Mouse (Mus musculus) limb, embryonic 11.5 days (tissue): Measurements from ENCODE around the gene Sulf2. TPM values are rescaled to one million over a fixed set of nuclear protein-coding genes. Genes with fewer than 3 reads are reported as not detected.

Source experiments
- ATAC-seq: fragments of 200-750 bp; cut with Nextera tagmentation; 2 replicates; pipeline ENCODE4 v1.8.0; 2017; ENCODE audit warnings: low read depth; ENCODE audit not compliant: insufficient number of reproducible peaks, low FRiP score, low TSS enrichment
- DNase-seq: peaks from one replicate; pipeline ENCODE4 v3.0.0-alpha.2; 2015; ENCODE audit warnings: low spot score
- H3K27ac ChIP-seq: fragments of 300-500 bp; sonication (generic); replicated peaks from 2 replicates; pipeline ENCODE4 v1.5.1; 2014; ENCODE audit warnings: low read depth, mild to moderate bottlenecking, low read length
- H3K27me3 ChIP-seq: fragments of 300-500 bp; sonication (generic); 2 replicates; pipeline ENCODE4 v1.6.1; 2014; ENCODE audit warnings: mild to moderate bottlenecking, low read length, mixed read lengths; ENCODE audit not compliant: control insufficient read depth, insufficient read depth
- H3K36me3 ChIP-seq: fragments of 300-500 bp; sonication (generic); 2 replicates; pipeline ENCODE4 v1.6.1; 2014; ENCODE audit warnings: mild to moderate bottlenecking, low read length, moderate library complexity, mixed read lengths; ENCODE audit not compliant: control insufficient read depth, insufficient read depth
- H3K4me1 ChIP-seq: fragments of 300-500 bp; sonication (generic); 2 replicates; pipeline ENCODE4 v1.6.1; 2014; ENCODE audit warnings: low read length, mixed read lengths; ENCODE audit not compliant: control insufficient read depth, insufficient read depth
- H3K4me2 ChIP-seq: fragments of 300-500 bp; sonication (generic); 2 replicates; pipeline ENCODE4 v1.6.1; 2014; ENCODE audit warnings: low read depth, mild to moderate bottlenecking, moderate library complexity; ENCODE audit not compliant: severe bottlenecking
- H3K4me3 ChIP-seq: fragments of 300-500 bp; sonication (generic); 2 replicates; pipeline ENCODE4 v1.5.1; 2014; ENCODE audit warnings: low read depth, low read length
- H3K9ac ChIP-seq: fragments of 300-500 bp; sonication (generic); 2 replicates; pipeline ENCODE4 v1.6.1; 2014; ENCODE audit warnings: mild to moderate bottlenecking, low read length
- H3K9me3 ChIP-seq: fragments of 300-500 bp; sonication (generic); 2 replicates; pipeline ENCODE4 v1.6.1; 2016; ENCODE audit warnings: low read length; ENCODE audit not compliant: control insufficient read depth
- WGBS: fragments of 180-500 bp; shearing (Covaris S2); extraction: QIAGEN DNeasy Blood & Tissue Kit; methylation state at CpG from one replicate; pipeline ENCODE4 v1.1.7; 2014; 5-methylcytosine and 5-hydroxymethylcytosine counted together
- polyA plus RNA-seq: library from polyadenylated mRNA; unstranded; fragments of >200 nt; fragmentation: Nextera tagmentation; extraction: Ambion mirVana; gene quantifications from 2 replicates; pipeline ENCODE4 v1.2.1, GENCODE M21; 2014

The Sulf2 gene
- polyA plus RNA-seq, 1 experiment from 2014 or later, result 193 TPM

DNA sequence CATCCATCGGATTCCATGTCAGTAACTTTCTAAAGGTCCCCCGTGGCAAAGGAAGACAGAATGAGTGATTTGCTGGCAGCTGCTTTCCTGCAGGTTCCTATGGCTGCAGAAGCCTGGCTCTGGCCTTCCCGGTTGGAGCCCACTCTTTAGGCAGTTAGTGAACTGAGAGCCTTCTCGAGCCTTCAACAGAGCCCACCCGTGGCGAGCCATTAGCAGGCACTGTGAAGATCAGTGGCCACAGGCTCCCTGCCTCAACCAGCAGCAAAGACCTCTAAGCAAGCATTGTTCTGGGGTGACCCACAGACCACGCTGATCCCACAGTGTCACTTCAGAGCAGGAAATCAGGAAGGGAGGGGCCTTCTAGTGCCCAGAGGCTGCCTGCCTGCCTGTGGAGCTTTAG lies 13.4 kb upstream of the Sulf2 start:
- no peak for DNase-seq
- H3K4me3 ChIP-seq, result no peak overlapping the region
- peaks cover 22% of the 10 kb centered on the region for H3K4me1 ChIP-seq
- H3K27me3 ChIP-seq, result no peaks in the 10 kb centered on the region; the same call in 1 of the 2 replicates
- no peaks in the 10 kb centered on the region for H3K9me3 ChIP-seq
- H3K9ac ChIP-seq, result no peak overlapping the region
- ATAC-seq, result no peak
- 32% methylated on average over 7 of the region's 7 CpGs for WGBS
- H3K4me2 ChIP-seq, result no peak overlapping the region
- no peaks in the 10 kb centered on the region for H3K36me3 ChIP-seq
- H3K27ac ChIP-seq, result peak overlapping the region; percentile 24; the same call in 1 of the 2 replicates

DNA sequence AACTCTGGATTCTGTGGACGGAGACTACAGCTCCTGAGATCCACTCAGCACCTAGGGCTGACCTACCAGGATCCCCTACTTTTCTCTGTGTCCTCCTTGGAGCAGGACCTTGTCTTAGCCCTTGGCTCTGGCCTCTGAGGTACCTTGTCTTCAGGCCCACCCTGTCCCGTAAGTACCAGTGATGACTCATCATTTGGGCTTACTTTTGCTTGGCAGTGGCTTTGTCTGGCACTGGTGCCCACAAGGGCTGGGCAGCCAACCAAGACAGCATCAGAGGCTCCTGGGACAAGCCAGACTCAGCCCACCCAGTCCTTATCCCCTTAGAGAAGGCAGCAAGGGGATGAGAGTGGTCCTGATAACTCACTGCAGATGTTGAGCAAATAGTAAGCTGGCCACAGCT lies 11.9 kb upstream of the Sulf2 start:
- no peak overlapping the region for H3K4me3 ChIP-seq
- no peak overlapping the region for H3K9ac ChIP-seq
- H3K27ac ChIP-seq, result no peak overlapping the region
- no peak overlapping the region for H3K4me2 ChIP-seq
- no peaks in the 10 kb centered on the region for H3K36me3 ChIP-seq
- WGBS, result 84% methylated on average over 2 of the region's 2 CpGs
- ATAC-seq, result no peak
- H3K9me3 ChIP-seq, result no peaks in the 10 kb centered on the region
- no peak for DNase-seq
- H3K4me1 ChIP-seq, result peaks cover 22% of the 10 kb centered on the region
- H3K27me3 ChIP-seq, result no peaks in the 10 kb centered on the region; the same call in 1 of the 2 replicates

DNA sequence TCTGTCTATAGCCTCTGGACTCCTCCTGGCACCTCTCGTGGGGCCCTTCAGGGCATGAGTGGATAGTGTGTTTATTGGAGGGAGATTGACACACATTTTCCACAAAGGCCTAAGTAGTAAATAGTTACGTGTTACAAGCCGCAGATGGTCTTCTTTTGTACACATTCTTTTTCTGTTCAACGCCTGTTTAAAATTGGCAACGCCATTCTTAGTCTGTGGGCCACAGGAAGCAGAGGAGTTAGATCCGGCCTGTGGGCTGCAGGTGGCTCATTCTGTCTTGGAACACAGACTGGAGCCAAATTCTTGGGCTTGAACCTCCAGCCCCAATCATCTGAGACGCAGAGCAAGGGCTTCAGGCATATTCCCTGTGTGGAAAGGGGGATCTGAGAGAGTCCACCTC lies 9.9 kb upstream of the Sulf2 start:
- H3K27ac ChIP-seq, result no peak overlapping the region
- no peaks in the 10 kb centered on the region for H3K36me3 ChIP-seq
- 69% methylated on average over 7 of the region's 7 CpGs for WGBS
- H3K9ac ChIP-seq, result no peak overlapping the region
- no peak for DNase-seq
- H3K9me3 ChIP-seq, result no peaks in the 10 kb centered on the region
- H3K4me3 ChIP-seq, result no peak overlapping the region
- H3K4me2 ChIP-seq, result no peak overlapping the region
- no peak for ATAC-seq
- no peaks in the 10 kb centered on the region; the same call in 1 of the 2 replicates for H3K27me3 ChIP-seq
- H3K4me1 ChIP-seq, result peaks cover 24% of the 10 kb centered on the region

GRCm38 (mm10) chr2:166164601-166165000 lies 9.1 kb upstream of the Sulf2 start:
- Histone ChIP-seq H3K4me3 (no peak overlapping the region), H3K36me3 (no peaks in the 10 kb centered on the region), H3K27me3 (no peaks in the 10 kb centered on the region; the same call in 1 of the 2 replicates), H3K4me1 (peaks cover 24% of the 10 kb centered on the region), H3K9ac (no peak overlapping the region), H3K4me2 (no peak overlapping the region), H3K9me3 (no peaks in the 10 kb centered on the region; the same call in 1 of the 2 replicates), H3K27ac (no peak overlapping the region)
- WGBS, result 89% methylated on average over 1 of the region's 1 CpGs
- DNase-seq (no peak), ATAC-seq (no peak)

- Histone ChIP-seq H3K9ac (no peak overlapping the region), H3K4me3 (no peak overlapping the region), H3K9me3 (no peaks in the 10 kb centered on the region; the same call in 1 of the 2 replicates), H3K27ac (no peak overlapping the region), H3K27me3 (no peaks in the 10 kb centered on the region; the same call in 1 of the 2 replicates), H3K36me3 (no peaks in the 10 kb centered on the region), H3K4me2 (no peak overlapping the region), H3K4me1 (peaks cover 20% of the 10 kb centered on the region)
- DNase-seq, result no peak
- 71% methylated on average over 6 of the region's 6 CpGs for WGBS
- no peak for ATAC-seq
These were observed 8.5 kb upstream of the Sulf2 start for GRCm38 (mm10) chr2:166163917-166164316.

- Histone ChIP-seq H3K4me1 (peaks cover 17% of the 10 kb centered on the region), H3K4me2 (no peak overlapping the region), H3K36me3 (no peaks in the 10 kb centered on the region), H3K27ac (no peak overlapping the region), H3K27me3 (no peaks in the 10 kb centered on the region), H3K9me3 (no peaks in the 10 kb centered on the region; the same call in 1 of the 2 replicates), H3K9ac (no peak overlapping the region), H3K4me3 (no peak overlapping the region)
- WGBS, result 77% methylated on average over 5 of the region's 5 CpGs
- no peak for ATAC-seq
- DNase-seq, result no peak
These were observed 7.8 kb upstream of the Sulf2 start for GRCm38 (mm10) chr2:166163252-166163651.

GRCm38 (mm10) chr2:166162160-166162559 lies 6.7 kb upstream of the Sulf2 start:
- no peaks in the 10 kb centered on the region; the same call in 1 of the 2 replicates for H3K9me3 ChIP-seq
- 53% methylated on average over 5 of the region's 5 CpGs for WGBS
- H3K27me3 ChIP-seq, result no peaks in the 10 kb centered on the region
- H3K27ac ChIP-seq, result peak overlapping the region; percentile 76
- no peak for DNase-seq
- no peak for ATAC-seq
- no peak overlapping the region; the same call in 1 of the 2 replicates for H3K9ac ChIP-seq
- no peak overlapping the region for H3K4me2 ChIP-seq
- H3K4me1 ChIP-seq, result peaks cover 23% of the 10 kb centered on the region
- no peak overlapping the region for H3K4me3 ChIP-seq
- no peaks in the 10 kb centered on the region for H3K36me3 ChIP-seq

- WGBS, result 86% methylated on average over 7 of the region's 7 CpGs
- Histone ChIP-seq H3K27ac (peak overlapping the region; percentile 44), H3K27me3 (no peaks in the 10 kb centered on the region), H3K9me3 (no peaks in the 10 kb centered on the region; the same call in 1 of the 2 replicates), H3K4me1 (peaks cover 36% of the 10 kb centered on the region), H3K9ac (no peak overlapping the region), H3K4me2 (no peak overlapping the region), H3K4me3 (no peak overlapping the region), H3K36me3 (no peaks in the 10 kb centered on the region)
- no peak for DNase-seq
- no peak for ATAC-seq
These were observed 3.8 kb upstream of the Sulf2 start for GRCm38 (mm10) chr2:166159276-166159675.
